Mouse (Mus musculus) heart, embryonic 14.5 days (tissue): ENCODE data around the gene Ripor1. TPM values are rescaled to one million over a fixed set of nuclear protein-coding genes. Genes with fewer than 3 reads are reported as not detected.
"Not testable (repeated sequence)": the region's sequence is repeated elsewhere in the genome, so short reads cannot be mapped to it uniquely, and the experiment has no call there.

Experiments used
- ATAC-seq: fragments of 200-750 bp; cut with Nextera tagmentation; 2 replicates; pipeline ENCODE4 v1.8.0; 2017; ENCODE audit warnings: low read depth, moderate TSS enrichment; ENCODE audit not compliant: insufficient number of reproducible peaks, insufficient read depth, low FRiP score
- H3K27ac ChIP-seq, 2 experiments: fragments of 200-500 bp in 1 of 2; fragments of 300-500 bp in 1 of 2; sonication (generic) in 1 of 2; replicated peaks in 1 of 2; 2 replicates each; pipeline ENCODE4 v1.5.1; 2012 to 2014; ENCODE audit warnings: low read depth in 2 of 2, low read length in 2 of 2, control low read depth in 1 of 2, mild to moderate bottlenecking in 1 of 2, mixed read lengths in 1 of 2; ENCODE audit not compliant: control insufficient read depth in 1 of 2, insufficient read depth in 1 of 2
- H3K27me3 ChIP-seq: fragments of 300-500 bp; sonication (generic); 2 replicates; pipeline ENCODE4 v1.6.1; 2014; ENCODE audit warnings: mild to moderate bottlenecking, low read length, control low read depth; ENCODE audit not compliant: control insufficient read depth, insufficient read depth
- H3K36me3 ChIP-seq: fragments of 300-500 bp; sonication (generic); 2 replicates; pipeline ENCODE4 v1.6.1; 2014; ENCODE audit warnings: mild to moderate bottlenecking, control low read depth, low read length, mixed read lengths; ENCODE audit not compliant: control insufficient read depth, insufficient read depth
- H3K4me1 ChIP-seq, 2 experiments: fragments of 200-500 bp in 1 of 2; fragments of 300-500 bp in 1 of 2; sonication (generic) in 1 of 2; 2 replicates each; pipeline ENCODE4 v1.6.1; 2012 to 2014; ENCODE audit warnings: low read length in 2 of 2, control low read depth in 1 of 2, mixed read lengths in 1 of 2; ENCODE audit not compliant: control insufficient read depth in 2 of 2, insufficient read depth in 2 of 2
- H3K4me2 ChIP-seq: fragments of 300-500 bp; sonication (generic); 2 replicates; pipeline ENCODE4 v1.6.1; 2014; ENCODE audit warnings: mild to moderate bottlenecking, low read length
- H3K4me3 ChIP-seq, 2 experiments: fragments of 200-500 bp in 1 of 2; fragments of 300-500 bp in 1 of 2; sonication (generic) in 1 of 2; 2 replicates each; pipeline ENCODE4 v1.5.1; 2012 to 2014; ENCODE audit warnings: low read length in 2 of 2, mild to moderate bottlenecking in 2 of 2, control low read depth in 1 of 2, low read depth in 1 of 2, moderate library complexity in 1 of 2; ENCODE audit not compliant: control insufficient read depth in 1 of 2, insufficient read depth in 1 of 2
- H3K9ac ChIP-seq: fragments of 300-500 bp; sonication (generic); 2 replicates; pipeline ENCODE4 v1.6.1; 2014; ENCODE audit warnings: mild to moderate bottlenecking, low read length
- H3K9me3 ChIP-seq: fragments of 300-500 bp; sonication (generic); 2 replicates; pipeline ENCODE4 v1.6.1; 2016; ENCODE audit warnings: low read length, control low read depth; ENCODE audit not compliant: control insufficient read depth
- WGBS: fragments of 180-500 bp; shearing (Covaris S2); extraction: QIAGEN DNeasy Blood & Tissue Kit; methylation state at CpG from one replicate; pipeline ENCODE4 v1.1.7; 2014; 5-methylcytosine and 5-hydroxymethylcytosine counted together
- polyA plus RNA-seq: library from polyadenylated mRNA; unstranded; fragments of >200 nt; fragmentation: Nextera tagmentation; extraction: Ambion mirVana; gene quantifications from 2 replicates; pipeline ENCODE4 v1.2.1, GENCODE M21; 2014

The Ripor1 gene
- polyA plus RNA-seq, 1 experiment from 2014 or later = 25.8 TPM

- H3K27me3 ChIP-seq = no peaks in the 10 kb centered on the region
- peak; percentile 67; the same call in 1 of the 2 replicates for ATAC-seq
- H3K27ac ChIP-seq = peak overlapping the region; percentile 82 to 83
- H3K4me3 ChIP-seq = peak overlapping the region; percentile 27 to 39
- H3K4me1 ChIP-seq = peaks cover 8 to 18% of the 10 kb centered on the region in 2 experiments
- H3K9me3 ChIP-seq = no peaks in the 10 kb centered on the region
- no peaks in the 10 kb centered on the region for H3K36me3 ChIP-seq
- peak overlapping the region; percentile 62 for H3K4me2 ChIP-seq
- 3% methylated on average over 15 of the region's 15 CpGs for WGBS
- H3K9ac ChIP-seq = peak overlapping the region; percentile 63
Observed at GRCm38 (mm10) chr8:105593859-105594258, 11.2 kb upstream of the Ripor1 start.

- no peak for ATAC-seq
- H3K4me2 ChIP-seq = peak overlapping the region; percentile 62
- no peaks in the 10 kb centered on the region for H3K27me3 ChIP-seq
- H3K4me1 ChIP-seq = peaks cover 8 to 18% of the 10 kb centered on the region in 2 experiments
- peak overlapping the region; percentile 46 to 82; a peak in 3 of 4 replicates for H3K27ac ChIP-seq
- peak overlapping the region; percentile 16 to 27; a peak in 2 of 4 replicates for H3K4me3 ChIP-seq
- 58% methylated on average over 18 of the region's 18 CpGs for WGBS
- peak overlapping the region; percentile 63 for H3K9ac ChIP-seq
- no peaks in the 10 kb centered on the region for H3K9me3 ChIP-seq
- no peaks in the 10 kb centered on the region for H3K36me3 ChIP-seq
Observed at GRCm38 (mm10) chr8:105594451-105595242, 10.4 kb upstream of the Ripor1 start.

DNA sequence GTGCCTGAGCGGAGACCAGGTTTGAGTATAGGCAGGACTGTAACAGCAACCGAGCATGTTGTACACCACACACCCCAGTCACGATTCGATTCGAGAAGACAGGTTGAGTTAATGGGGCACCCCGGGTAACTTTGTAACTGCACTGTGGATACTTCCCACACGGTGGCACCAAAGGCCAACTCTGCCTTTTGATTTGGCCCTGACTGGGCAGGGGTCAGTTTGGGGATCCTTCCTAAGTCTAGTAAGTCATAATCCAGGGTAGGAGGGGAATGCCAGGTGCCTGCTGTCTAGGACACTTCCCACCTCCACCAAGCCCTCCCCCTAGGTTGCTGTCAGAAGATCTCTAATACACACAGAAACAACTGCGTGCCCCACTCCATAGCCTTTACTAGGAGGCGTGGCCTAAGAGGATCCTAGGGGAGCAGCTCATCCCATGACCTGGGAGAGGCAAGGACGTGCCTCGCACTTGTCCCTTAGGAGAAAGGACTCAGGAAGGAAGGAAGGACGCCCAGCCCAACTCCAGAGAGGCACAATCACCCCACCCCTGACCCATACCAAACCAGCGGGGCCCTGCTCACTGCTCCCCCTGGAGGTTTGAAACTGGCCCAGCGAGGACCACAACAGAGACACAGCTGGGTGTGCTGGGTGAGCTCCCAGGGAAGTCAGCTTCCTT, 8.6 kb upstream of the Ripor1 start:
- no peaks in the 10 kb centered on the region for H3K36me3 ChIP-seq
- peak overlapping the region; percentile 64 for H3K4me2 ChIP-seq
- ATAC-seq = peak; percentile 57
- peaks cover 8 to 18% of the 10 kb centered on the region in 2 experiments for H3K4me1 ChIP-seq
- 6% methylated on average over 14 of the region's 14 CpGs for WGBS
- no peaks in the 10 kb centered on the region for H3K27me3 ChIP-seq
- H3K9me3 ChIP-seq = no peaks in the 10 kb centered on the region
- no peak overlapping the region for H3K27ac ChIP-seq
- H3K4me3 ChIP-seq = peak overlapping the region; percentile 25 to 29
- H3K9ac ChIP-seq = peak overlapping the region; percentile 47; the same call in 1 of the 2 replicates

DNA sequence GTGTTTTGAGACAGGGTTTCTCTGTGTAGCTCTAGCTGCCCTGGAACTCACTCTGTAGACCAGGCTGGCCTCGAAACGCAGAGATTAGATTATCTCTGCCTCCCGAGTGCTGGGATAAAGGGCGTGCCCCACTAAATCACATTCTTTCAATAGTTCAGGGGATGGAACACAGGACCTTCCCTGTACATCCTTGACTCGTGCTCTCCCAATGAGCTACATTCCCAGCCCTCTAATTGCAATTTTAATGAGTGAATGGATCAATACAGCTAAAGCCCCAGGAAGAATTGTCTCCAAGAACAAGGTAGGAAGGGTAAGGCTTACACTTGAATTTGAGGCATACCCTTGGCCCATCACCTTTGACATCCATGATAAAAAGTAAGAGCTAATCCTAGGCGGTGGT, 6.3 kb upstream of the Ripor1 start:
- 58% methylated on average over 6 of the region's 6 CpGs for WGBS
- H3K27ac ChIP-seq = no peak overlapping the region
- ATAC-seq = no peak
- H3K9ac ChIP-seq = no peak overlapping the region
- no peaks in the 10 kb centered on the region for H3K27me3 ChIP-seq
- no peak overlapping the region for H3K4me2 ChIP-seq
- H3K36me3 ChIP-seq = no peaks in the 10 kb centered on the region
- peaks cover 8 to 18% of the 10 kb centered on the region in 2 experiments for H3K4me1 ChIP-seq
- no peaks in the 10 kb centered on the region for H3K9me3 ChIP-seq
- H3K4me3 ChIP-seq = no peak overlapping the region

DNA sequence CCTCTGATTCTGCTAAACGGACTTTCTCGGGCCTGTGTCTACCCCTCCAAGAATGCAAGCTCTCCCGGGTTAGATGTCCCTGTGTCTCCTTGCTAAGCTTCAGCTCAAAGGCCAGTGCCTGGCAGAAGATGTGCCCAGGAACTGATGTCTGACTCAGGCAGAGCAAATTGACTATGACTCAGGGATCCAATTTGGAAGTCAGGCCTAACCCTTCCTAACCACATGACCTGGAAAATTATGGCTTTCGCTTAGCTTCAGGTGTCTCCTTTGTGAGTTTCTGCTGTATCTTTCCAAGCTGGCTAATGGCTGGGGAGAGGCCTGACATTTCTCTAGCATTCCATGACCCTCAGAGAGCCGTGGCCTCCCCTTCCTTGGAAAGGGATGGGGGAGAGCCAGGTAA, 3.8 kb upstream of the Ripor1 start:
- H3K27ac ChIP-seq = no peak overlapping the region
- H3K27me3 ChIP-seq = no peaks in the 10 kb centered on the region
- H3K4me2 ChIP-seq = no peak overlapping the region
- no peak for ATAC-seq
- no peak overlapping the region for H3K9ac ChIP-seq
- H3K9me3 ChIP-seq = no peaks in the 10 kb centered on the region
- H3K36me3 ChIP-seq = no peaks in the 10 kb centered on the region
- H3K4me1 ChIP-seq = peaks cover 8 to 9% of the 10 kb centered on the region in 2 experiments
- H3K4me3 ChIP-seq = no peak overlapping the region
- WGBS = 66% methylated on average over 5 of the region's 5 CpGs

- H3K9ac ChIP-seq, H3K4me2 ChIP-seq, ATAC-seq, H3K4me3 ChIP-seq, H3K9me3 ChIP-seq, H3K27me3 ChIP-seq, H3K27ac ChIP-seq, H3K36me3 ChIP-seq: not testable (repeated sequence)
- peaks cover 11 to 12% of the 10 kb centered on the region in 2 experiments for H3K4me1 ChIP-seq
- WGBS = 86% methylated on average over 3 of the region's 3 CpGs
Observed at GRCm38 (mm10) chr8:105602540-105602939, 2.5 kb upstream of the Ripor1 start.

- Histone ChIP-seq H3K9ac (peak overlapping the region; percentile 96), H3K4me1 (peaks cover 14 to 23% of the 10 kb centered on the region in 2 experiments), H3K27ac (peak overlapping the region; percentile 89 to 92), H3K36me3 (no peaks in the 10 kb centered on the region; the same call in 1 of the 2 replicates), H3K9me3 (no peaks in the 10 kb centered on the region), H3K4me3 (peak overlapping the region; percentile 88 to 97), H3K4me2 (peak overlapping the region; percentile 89), H3K27me3 (no peaks in the 10 kb centered on the region)
- under 1% methylated on average over 39 of the region's 39 CpGs for WGBS
- peak; percentile 41 for ATAC-seq
Observed at GRCm38 (mm10) chr8:105605491-105606188, 585 bp downstream of the Ripor1 start.
